Mouse (Mus musculus) left cerebral cortex, postnatal 25 days (tissue): ENCODE results near the gene Tuba1c. TPM values are rescaled to one million over a fixed set of nuclear protein-coding genes. Genes with fewer than 3 reads are reported as not detected.

Source experiments
- DNase-seq, 2 experiments: peaks; one replicate each; pipeline ENCODE4 v3.0.0; 2022; ENCODE audit warnings: low spot score in 2 of 2, mixed read lengths in 1 of 2
- intact Hi-C: fragments of 180-260 bp; cut with DNase I; formaldehyde crosslinking; loops from one replicate; pipeline ENCODE4 v1.15.1; 2025
- total RNA-seq, 2 experiments: library from RNA; stranded (reverse); gene quantifications; 2 replicates each; pipeline ENCODE4 v1.2.3; 2021

The Tuba1c gene
- total RNA-seq, 2 experiments from 2014 or later = 71.0 to 80.5 TPM

GRCm38 (mm10) chr15:99025414-99025813, 4.3 kb upstream of the Tuba1c start:
- intact Hi-C loops = no loop called here
- no peak for DNase-seq

GRCm38 (mm10) chr15:99026259-99026658, 3.4 kb upstream of the Tuba1c start:
- no peak for DNase-seq
- intact Hi-C loops = no loop called here

- no peak for DNase-seq
- intact Hi-C loops = no loop called here
Measured at GRCm38 (mm10) chr15:99027116-99027515, 2.6 kb upstream of the Tuba1c start.

GRCm38 (mm10) chr15:99028874-99029458, 725 bp upstream of the Tuba1c start:
- DNase-seq = no peak
- intact Hi-C loops = no loop called here

- intact Hi-C loops = no loop called here
- no peak for DNase-seq
Measured at GRCm38 (mm10) chr15:99030585-99031387, 1.1 kb downstream of the Tuba1c start.

DNA sequence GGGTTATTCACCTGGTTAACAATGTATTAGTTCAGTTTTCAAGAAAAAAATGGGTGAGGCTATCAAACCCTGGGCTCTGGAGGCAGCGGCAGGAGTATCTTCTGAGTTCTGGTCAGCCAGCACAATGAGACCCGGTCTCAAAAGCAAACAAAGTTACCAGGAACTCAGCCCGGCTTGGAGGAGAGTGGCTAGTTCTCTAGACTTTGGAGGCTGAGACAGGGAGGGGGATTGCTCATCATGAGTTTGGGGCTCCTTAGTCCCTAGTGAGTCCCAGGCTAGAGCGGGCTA, 1.6 kb downstream of the Tuba1c start:
- DNase-seq = no peak
- intact Hi-C loops = no loop called here

- intact Hi-C loops = no loop called here
Measured at GRCm38 (mm10) chr15:99032041-99032725, 2.5 kb downstream of the Tuba1c start.

DNA sequence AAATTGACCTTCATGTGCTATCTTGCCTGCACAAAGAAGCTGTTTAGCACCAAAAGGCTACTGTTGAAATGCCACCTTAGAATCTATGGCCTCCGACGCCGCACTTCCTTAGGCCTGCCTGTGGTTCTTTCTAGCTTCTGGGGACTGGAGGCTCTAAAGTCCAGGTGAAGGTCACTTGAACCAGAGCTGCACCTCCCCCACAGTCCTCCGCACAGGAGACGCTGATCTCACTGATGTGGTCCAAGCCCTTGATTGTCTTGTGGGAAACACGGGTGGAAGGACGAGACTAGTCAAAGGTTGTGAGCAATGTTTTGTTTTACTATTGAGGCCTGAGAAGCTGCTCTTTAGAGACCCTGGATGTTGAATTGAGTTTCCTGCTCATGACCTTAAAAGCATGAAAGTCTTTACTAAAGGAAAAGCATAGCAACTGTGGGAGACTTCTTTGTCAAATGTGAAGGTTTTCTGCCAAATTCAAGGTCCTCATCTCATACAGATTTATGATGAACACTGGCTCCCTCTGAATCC, 3.1 kb downstream of the Tuba1c start:
- intact Hi-C loops = no loop called here
- no peak for DNase-seq

More at GRCm38 (mm10) chr15:99032041-99032725, 2.5 kb downstream of the Tuba1c start:
- DNase-seq = no peak

GRCm38 (mm10) chr15:99033498-99034270, 4.0 kb downstream of the Tuba1c start:
- intact Hi-C loops = no loop called here
- DNase-seq = no peak

GRCm38 (mm10) chr15:99035431-99035830, 5.7 kb downstream of the Tuba1c start:
- peak; percentile 27 to 83 for DNase-seq
- intact Hi-C loops = no loop called here

GRCm38 (mm10) chr15:99036249-99036905, 6.7 kb downstream of the Tuba1c start:
- no peak for DNase-seq
- intact Hi-C loops = no loop called here

DNA sequence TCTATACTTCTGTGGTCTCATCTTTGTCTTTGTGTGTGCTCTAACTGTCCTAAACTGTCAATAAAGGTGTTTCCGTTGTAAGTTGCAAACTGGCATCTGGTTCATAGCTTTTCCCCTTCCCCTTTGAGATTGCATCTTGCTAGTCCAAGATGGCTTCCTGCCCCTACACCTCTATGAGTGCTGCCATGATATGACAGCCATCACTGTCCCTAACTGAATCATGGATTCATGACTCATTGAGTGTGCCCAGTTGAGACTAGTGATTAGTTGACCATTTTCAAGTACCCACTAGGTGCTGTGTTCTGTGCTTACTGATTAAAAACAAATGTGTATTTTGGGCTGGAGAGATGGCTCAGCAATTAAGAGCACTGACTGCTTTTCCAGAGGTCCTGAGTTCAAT, 8.3 kb downstream of the Tuba1c start:
- DNase-seq = no peak
- intact Hi-C loops = no loop called here

- no peak for DNase-seq
- intact Hi-C loops = no loop called here
Measured at GRCm38 (mm10) chr15:99038797-99039196, 9.1 kb downstream of the Tuba1c start.

GRCm38 (mm10) chr15:99039306-99039705, 9.6 kb downstream of the Tuba1c start:
- intact Hi-C loops = no loop called here
- no peak for DNase-seq

GRCm38 (mm10) chr15:99039996-99040919, 10.6 kb downstream of the Tuba1c start:
- no peak for DNase-seq
- intact Hi-C loops = no loop called here

DNA sequence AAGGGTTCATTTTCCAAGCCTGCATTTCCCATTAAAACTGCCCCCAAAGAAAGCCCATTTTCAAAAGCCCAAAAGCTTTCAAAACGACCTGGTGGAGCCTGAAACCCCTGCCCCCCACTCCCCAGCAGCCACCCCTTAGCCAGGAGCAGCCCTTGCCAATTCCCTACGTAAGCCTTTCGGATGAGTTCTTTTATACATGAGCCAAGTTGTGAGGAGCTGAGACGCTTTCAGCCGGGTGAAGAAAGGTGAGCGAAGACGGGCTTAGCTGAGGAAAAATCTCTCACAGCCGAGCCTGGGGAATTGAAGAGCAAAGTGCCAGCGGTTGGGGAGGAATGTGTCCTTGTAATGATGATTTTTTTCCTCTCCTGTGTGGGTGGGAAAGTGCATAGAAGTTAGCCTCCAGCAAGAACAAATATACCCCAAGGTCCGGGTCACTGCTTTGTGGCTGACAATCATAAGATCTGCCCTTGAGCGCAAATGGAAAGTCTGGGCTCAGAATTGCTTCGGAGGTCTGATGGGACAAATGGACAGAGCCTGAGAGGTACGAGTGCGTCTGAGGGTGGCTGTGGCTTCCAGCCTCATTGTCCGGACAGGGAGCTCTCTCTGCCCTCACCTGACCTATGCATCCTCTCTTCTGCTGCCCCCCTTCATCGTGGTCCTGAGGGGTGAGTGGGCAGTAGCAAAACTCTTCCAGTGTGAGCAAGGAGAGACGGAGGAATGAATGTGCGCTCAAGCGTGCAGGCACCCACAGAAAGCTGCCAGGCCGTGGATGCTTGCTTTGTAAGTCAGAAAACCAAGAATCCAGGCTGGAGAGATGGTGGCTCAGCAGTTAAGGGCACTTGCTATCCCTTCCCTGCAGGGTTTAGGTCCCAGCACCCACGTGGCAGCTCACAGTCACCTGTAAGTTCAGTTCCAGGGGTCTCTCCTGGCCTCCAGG, 11.5 kb downstream of the Tuba1c start:
- intact Hi-C loops = no loop called here

DNA sequence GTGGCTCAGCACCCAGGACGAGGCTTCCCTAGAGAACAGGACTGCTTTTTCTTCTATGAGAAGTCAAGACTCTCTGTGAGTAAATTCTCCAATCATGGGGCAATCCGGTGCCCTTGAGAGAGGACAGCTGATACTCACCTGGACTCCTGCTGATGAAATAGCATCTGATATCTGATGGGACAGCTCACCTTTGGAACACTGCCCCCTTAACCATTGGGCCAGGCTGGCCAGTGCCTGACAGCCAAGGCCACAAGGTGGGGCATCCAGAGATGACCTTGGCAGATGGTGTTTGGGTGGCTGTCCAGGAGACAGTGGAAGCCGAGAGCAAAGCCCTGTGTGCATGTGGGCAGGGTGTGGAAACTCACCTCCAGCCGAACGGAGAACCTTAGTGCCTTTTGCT, 12.6 kb downstream of the Tuba1c start:
- intact Hi-C loops = no loop called here
- DNase-seq = no peak

More for the DNA sequence above, 11.5 kb downstream of the Tuba1c start:
- no peak for DNase-seq
